Mouse (Mus musculus): ENCODE measurements around the gene Ap1g2. TPM values are rescaled to one million over a fixed set of nuclear protein-coding genes. Genes with fewer than 3 reads are reported as not detected.
A peak's percentile ranks its signal among the peaks of the same experiment; 100 is the strongest.

Gene Ap1g2
- polyA plus RNA-seq, 1 experiment from 2014 or later, result 6.9 TPM

GRCm38 (mm10) chr14:55081105-55081504 is 25.3 kb downstream of the Ap1g2 start:
- H3K9me3 ChIP-seq (ENCODE audit: control insufficient read depth, low read length), result no peaks in the 10 kb centered on the region
- H3K9ac ChIP-seq (ENCODE audit: low read depth, low read length), result no peak overlapping the region
- ATAC-seq, result no peak
- WGBS, result 25% methylated on average over 5 of the region's 5 CpGs
- H3K36me3 ChIP-seq (ENCODE audit: control insufficient read depth, insufficient read depth, low read length), result no peaks in the 10 kb centered on the region
- no peak overlapping the region for H3K4me3 ChIP-seq (ENCODE audit: low read length)
- peaks cover 29% of the 10 kb centered on the region for H3K4me1 ChIP-seq (ENCODE audit: control insufficient read depth, insufficient read depth, low read depth, low read length)
- no peaks in the 10 kb centered on the region for H3K27me3 ChIP-seq (replicated peaks; ENCODE audit: control insufficient read depth, insufficient read depth, low read length)
- H3K4me2 ChIP-seq (ENCODE audit: low read length), result no peak overlapping the region
- no peak overlapping the region for H3K27ac ChIP-seq (ENCODE audit: low read depth, low read length)

GRCm38 (mm10) chr14:55079214-55079970 is 27.0 kb downstream of the Ap1g2 start:
- H3K4me2 ChIP-seq (ENCODE audit: low read length), result peak overlapping the region; percentile 23; the same call in 1 of the 2 replicates
- H3K4me3 ChIP-seq (ENCODE audit: low read length), result no peak overlapping the region
- H3K4me1 ChIP-seq (ENCODE audit: control insufficient read depth, insufficient read depth, low read depth, low read length), result peaks cover 32% of the 10 kb centered on the region
- WGBS, result 19% methylated on average over 8 of the region's 8 CpGs
- peak overlapping the region; percentile 86 for H3K27ac ChIP-seq (ENCODE audit: low read depth, low read length)
- no peaks in the 10 kb centered on the region for H3K9me3 ChIP-seq (ENCODE audit: control insufficient read depth, low read length)
- ATAC-seq, result peak; percentile 22
- H3K36me3 ChIP-seq (ENCODE audit: control insufficient read depth, insufficient read depth, low read length), result peaks cover 5% of the 10 kb centered on the region; the same call in 1 of the 2 replicates
- peak overlapping the region; percentile 48 for H3K9ac ChIP-seq (ENCODE audit: low read depth, low read length)
- H3K27me3 ChIP-seq (replicated peaks; ENCODE audit: control insufficient read depth, insufficient read depth, low read length), result no peaks in the 10 kb centered on the region

- Histone ChIP-seq H3K4me3 (ENCODE audit: low read length) (peak overlapping the region; percentile 8; the same call in 1 of the 2 replicates), H3K4me2 (ENCODE audit: low read length) (peak overlapping the region; percentile 23), H3K9ac (ENCODE audit: low read depth, low read length) (peak overlapping the region; percentile 57), H3K27ac (ENCODE audit: low read depth, low read length) (peak overlapping the region; percentile 86), H3K27me3 (replicated peaks; ENCODE audit: control insufficient read depth, insufficient read depth, low read length) (no peaks in the 10 kb centered on the region; the same call in 1 of the 2 replicates), H3K4me1 (ENCODE audit: control insufficient read depth, insufficient read depth, low read depth, low read length) (peaks cover 32% of the 10 kb centered on the region), H3K9me3 (ENCODE audit: control insufficient read depth, low read length) (no peaks in the 10 kb centered on the region), H3K36me3 (ENCODE audit: control insufficient read depth, insufficient read depth, low read length) (peaks cover 13% of the 10 kb centered on the region; the same call in 1 of the 2 replicates)
- peak; percentile 62 for ATAC-seq
- WGBS, result 6% methylated on average over 23 of the region's 23 CpGs
These were observed 27.9 kb downstream of the Ap1g2 start for GRCm38 (mm10) chr14:55078366-55078989.

- WGBS, result 14% methylated on average over 15 of the region's 15 CpGs
These were observed 28.7 kb downstream of the Ap1g2 start for GRCm38 (mm10) chr14:55077481-55078365.

GRCm38 (mm10) chr14:55076956-55077355 is 29.4 kb downstream of the Ap1g2 start:
- WGBS, result 75% methylated on average over 3 of the region's 3 CpGs

More at GRCm38 (mm10) chr14:55077481-55078365, 28.7 kb downstream of the Ap1g2 start:
- H3K4me2 ChIP-seq (ENCODE audit: low read length), result peak overlapping the region; percentile 23
- H3K27ac ChIP-seq (ENCODE audit: low read depth, low read length), result peak overlapping the region; percentile 86
- no peaks in the 10 kb centered on the region for H3K9me3 ChIP-seq (ENCODE audit: control insufficient read depth, low read length)
- H3K27me3 ChIP-seq (replicated peaks; ENCODE audit: control insufficient read depth, insufficient read depth, low read length), result no peaks in the 10 kb centered on the region; the same call in 1 of the 2 replicates
- peak overlapping the region; percentile 57; the same call in 1 of the 2 replicates for H3K9ac ChIP-seq (ENCODE audit: low read depth, low read length)
- H3K4me3 ChIP-seq (ENCODE audit: low read length), result no peak overlapping the region
- peak; percentile 32; the same call in 1 of the 2 replicates for ATAC-seq
- peaks cover 19% of the 10 kb centered on the region; the same call in 1 of the 2 replicates for H3K36me3 ChIP-seq (ENCODE audit: control insufficient read depth, insufficient read depth, low read length)
- peaks cover 32% of the 10 kb centered on the region for H3K4me1 ChIP-seq (ENCODE audit: control insufficient read depth, insufficient read depth, low read depth, low read length)

GRCm38 (mm10) chr14:55076224-55076623 is 30.2 kb downstream of the Ap1g2 start:
- H3K36me3 ChIP-seq (ENCODE audit: control insufficient read depth, insufficient read depth, low read length), result peaks cover 19% of the 10 kb centered on the region; the same call in 1 of the 2 replicates
- WGBS, result 44% methylated on average over 6 of the region's 6 CpGs
- peak overlapping the region; percentile 36 for H3K27ac ChIP-seq (ENCODE audit: low read depth, low read length)
- no peak overlapping the region for H3K4me3 ChIP-seq (ENCODE audit: low read length)
- no peak overlapping the region for H3K9ac ChIP-seq (ENCODE audit: low read depth, low read length)
- no peaks in the 10 kb centered on the region for H3K9me3 ChIP-seq (ENCODE audit: control insufficient read depth, low read length)
- no peak for ATAC-seq
- no peaks in the 10 kb centered on the region; the same call in 1 of the 2 replicates for H3K27me3 ChIP-seq (replicated peaks; ENCODE audit: control insufficient read depth, insufficient read depth, low read length)
- H3K4me1 ChIP-seq (ENCODE audit: control insufficient read depth, insufficient read depth, low read depth, low read length), result peaks cover 37% of the 10 kb centered on the region
- no peak overlapping the region for H3K4me2 ChIP-seq (ENCODE audit: low read length)

More at GRCm38 (mm10) chr14:55076956-55077355, 29.4 kb downstream of the Ap1g2 start:
- no peak overlapping the region for H3K4me2 ChIP-seq (ENCODE audit: low read length)
- H3K9me3 ChIP-seq (ENCODE audit: control insufficient read depth, low read length), result no peaks in the 10 kb centered on the region
- no peaks in the 10 kb centered on the region; the same call in 1 of the 2 replicates for H3K27me3 ChIP-seq (replicated peaks; ENCODE audit: control insufficient read depth, insufficient read depth, low read length)
- ATAC-seq, result no peak
- no peak overlapping the region for H3K9ac ChIP-seq (ENCODE audit: low read depth, low read length)
- H3K27ac ChIP-seq (ENCODE audit: low read depth, low read length), result no peak overlapping the region
- H3K4me3 ChIP-seq (ENCODE audit: low read length), result no peak overlapping the region
- H3K36me3 ChIP-seq (ENCODE audit: control insufficient read depth, insufficient read depth, low read length), result peaks cover 19% of the 10 kb centered on the region; the same call in 1 of the 2 replicates
- peaks cover 32% of the 10 kb centered on the region for H3K4me1 ChIP-seq (ENCODE audit: control insufficient read depth, insufficient read depth, low read depth, low read length)

GRCm38 (mm10) chr14:55074416-55074815 is 32.0 kb downstream of the Ap1g2 start:
- no peaks in the 10 kb centered on the region for H3K9me3 ChIP-seq (ENCODE audit: control insufficient read depth, low read length)
- 92% methylated on average over 12 of the region's 12 CpGs for whole genome bisulfite sequencing
- H3K27ac ChIP-seq (ENCODE audit: low read depth, low read length), result no peak overlapping the region
- H3K4me3 ChIP-seq (ENCODE audit: low read length), result no peak overlapping the region
- peaks cover 24% of the 10 kb centered on the region; the same call in 1 of the 2 replicates for H3K36me3 ChIP-seq (ENCODE audit: control insufficient read depth, insufficient read depth, low read length)
- H3K27me3 ChIP-seq (replicated peaks; ENCODE audit: control insufficient read depth, insufficient read depth, low read length), result no peaks in the 10 kb centered on the region; the same call in 1 of the 2 replicates
- no peak for ATAC-seq
- no peak overlapping the region for H3K9ac ChIP-seq (ENCODE audit: low read depth, low read length)
- no peak overlapping the region for H3K4me2 ChIP-seq (ENCODE audit: low read length)
- peaks cover 32% of the 10 kb centered on the region for H3K4me1 ChIP-seq (ENCODE audit: control insufficient read depth, insufficient read depth, low read depth, low read length)

GRCm38 (mm10) chr14:55071756-55072155 is 34.6 kb downstream of the Ap1g2 start:
- Histone ChIP-seq H3K4me1 (ENCODE audit: control insufficient read depth, insufficient read depth, low read depth, low read length) (peaks cover 10% of the 10 kb centered on the region; the same call in 1 of the 2 replicates), H3K4me3 (ENCODE audit: low read length) (no peak overlapping the region), H3K9ac (ENCODE audit: low read depth, low read length) (peak overlapping the region; percentile 43), H3K27ac (ENCODE audit: low read depth, low read length) (peak overlapping the region; percentile 8; the same call in 1 of the 2 replicates), H3K27me3 (replicated peaks; ENCODE audit: control insufficient read depth, insufficient read depth, low read length) (no peaks in the 10 kb centered on the region; the same call in 1 of the 2 replicates), H3K4me2 (ENCODE audit: low read length) (no peak overlapping the region), H3K36me3 (ENCODE audit: control insufficient read depth, insufficient read depth, low read length) (peaks cover 38% of the 10 kb centered on the region), H3K9me3 (ENCODE audit: control insufficient read depth, low read length) (no peaks in the 10 kb centered on the region)
- 28% methylated on average over 19 of the region's 19 CpGs for WGBS
- no peak for ATAC-seq

Data from hindbrain, embryonic 16.5 days (tissue).